Mouse (Mus musculus): Measurements from ENCODE around the gene Cog2. TPM values are rescaled to one million over a fixed set of nuclear protein-coding genes. Genes with fewer than 3 reads are reported as not detected.

Cog2 gene
- polyA plus RNA-seq, 1 experiment from 2014 or later, result 22.6 TPM

GRCm38 (mm10) chr8:124489311-124489710 is 31.3 kb upstream of the Cog2 start:
- no peak for ATAC-seq (ENCODE audit: insufficient number of reproducible peaks, insufficient read depth, low FRiP score, low read depth)
- Histone ChIP-seq H3K4me3 (ENCODE audit: control insufficient read depth in 1 of 2, insufficient read depth in 1 of 2, low read depth in 1 of 2, low read length in 2 of 2) (no peak overlapping the region), H3K4me2 (ENCODE audit: low read length) (no peak overlapping the region), H3K9ac (ENCODE audit: low read length) (no peak overlapping the region), H3K36me3 (ENCODE audit: control insufficient read depth, insufficient read depth, low read length) (no peaks in the 10 kb centered on the region), H3K9me3 (ENCODE audit: control insufficient read depth, low read length) (no peaks in the 10 kb centered on the region), H3K27me3 (ENCODE audit: control insufficient read depth, insufficient read depth, low read length) (no peaks in the 10 kb centered on the region), H3K4me1 (ENCODE audit: control insufficient read depth in 2 of 2, insufficient read depth in 2 of 2, low read length in 2 of 2) (no peaks in the 10 kb centered on the region; a peak in 1 of 4 replicates), H3K27ac (replicated peaks in 1 of 2; ENCODE audit: control insufficient read depth in 1 of 2, insufficient read depth in 1 of 2, low read depth in 2 of 2, low read length in 2 of 2) (no peak overlapping the region)
- 91% methylated on average over 6 of the region's 6 CpGs for WGBS

DNA sequence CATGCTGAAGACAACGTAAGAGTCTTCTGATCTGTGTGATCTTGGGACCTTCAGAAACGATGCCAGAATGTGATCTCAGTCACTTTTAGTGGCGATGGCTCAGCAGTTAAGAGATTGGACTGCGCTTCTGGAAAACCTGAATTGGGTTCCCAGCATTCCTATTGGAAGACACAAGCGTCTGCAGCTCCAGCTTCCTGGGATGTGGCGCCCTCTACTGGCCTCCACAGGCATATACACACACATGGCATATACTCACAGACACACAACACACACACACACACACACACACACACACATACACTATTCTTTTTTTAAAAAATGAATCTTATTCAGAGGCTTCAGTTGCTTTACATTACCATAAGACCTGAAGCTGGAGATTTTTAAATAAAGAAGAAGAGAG is 30.8 kb upstream of the Cog2 start:
- ATAC-seq (ENCODE audit: insufficient number of reproducible peaks, insufficient read depth, low FRiP score, low read depth), result no peak
- Histone ChIP-seq H3K9me3 (ENCODE audit: control insufficient read depth, low read length) (no peaks in the 10 kb centered on the region), H3K9ac (ENCODE audit: low read length) (no peak overlapping the region), H3K4me3 (ENCODE audit: control insufficient read depth in 1 of 2, insufficient read depth in 1 of 2, low read depth in 1 of 2, low read length in 2 of 2) (no peak overlapping the region), H3K36me3 (ENCODE audit: control insufficient read depth, insufficient read depth, low read length) (no peaks in the 10 kb centered on the region), H3K4me1 (ENCODE audit: control insufficient read depth in 2 of 2, insufficient read depth in 2 of 2, low read length in 2 of 2) (no peaks in the 10 kb centered on the region; a peak in 1 of 4 replicates), H3K27ac (replicated peaks in 1 of 2; ENCODE audit: control insufficient read depth in 1 of 2, insufficient read depth in 1 of 2, low read depth in 2 of 2, low read length in 2 of 2) (no peak overlapping the region), H3K27me3 (ENCODE audit: control insufficient read depth, insufficient read depth, low read length) (no peaks in the 10 kb centered on the region), H3K4me2 (ENCODE audit: low read length) (no peak overlapping the region)
- WGBS, result 82% methylated on average over 6 of the region's 6 CpGs

GRCm38 (mm10) chr8:124494397-124494796 is 26.2 kb upstream of the Cog2 start:
- H3K4me3 ChIP-seq (ENCODE audit: control insufficient read depth in 1 of 2, insufficient read depth in 1 of 2, low read depth in 1 of 2, low read length in 2 of 2), result no peak overlapping the region
- no peaks in the 10 kb centered on the region for H3K36me3 ChIP-seq (ENCODE audit: control insufficient read depth, insufficient read depth, low read length)
- H3K9ac ChIP-seq (ENCODE audit: low read length), result no peak overlapping the region
- H3K4me2 ChIP-seq (ENCODE audit: low read length), result no peak overlapping the region
- 76% methylated on average over 3 of the region's 3 CpGs for WGBS
- H3K9me3 ChIP-seq (ENCODE audit: control insufficient read depth, low read length), result 0 out of 2 replicates have a peak, but pooled peaks cover 4% of the 10 kb centered on the region
- ATAC-seq (ENCODE audit: insufficient number of reproducible peaks, insufficient read depth, low FRiP score, low read depth), result no peak
- H3K27ac ChIP-seq (replicated peaks in 1 of 2; ENCODE audit: control insufficient read depth in 1 of 2, insufficient read depth in 1 of 2, low read depth in 2 of 2, low read length in 2 of 2), result no peak overlapping the region
- no peaks in the 10 kb centered on the region for H3K27me3 ChIP-seq (ENCODE audit: control insufficient read depth, insufficient read depth, low read length)
- no peaks in the 10 kb centered on the region for H3K4me1 ChIP-seq (ENCODE audit: control insufficient read depth in 2 of 2, insufficient read depth in 2 of 2, low read length in 2 of 2)

- Histone ChIP-seq H3K4me3 (ENCODE audit: control insufficient read depth in 1 of 2, insufficient read depth in 1 of 2, low read depth in 1 of 2, low read length in 2 of 2) (no peak overlapping the region), H3K9me3 (ENCODE audit: control insufficient read depth, low read length) (0 out of 2 replicates have a peak, but pooled peaks cover 4% of the 10 kb centered on the region), H3K27me3 (ENCODE audit: control insufficient read depth, insufficient read depth, low read length) (no peaks in the 10 kb centered on the region), H3K9ac (ENCODE audit: low read length) (no peak overlapping the region), H3K4me1 (ENCODE audit: control insufficient read depth in 2 of 2, insufficient read depth in 2 of 2, low read length in 2 of 2) (no peaks in the 10 kb centered on the region), H3K4me2 (ENCODE audit: low read length) (no peak overlapping the region), H3K27ac (replicated peaks in 1 of 2; ENCODE audit: control insufficient read depth in 1 of 2, insufficient read depth in 1 of 2, low read depth in 2 of 2, low read length in 2 of 2) (no peak overlapping the region), H3K36me3 (ENCODE audit: control insufficient read depth, insufficient read depth, low read length) (no peaks in the 10 kb centered on the region)
- no peak for ATAC-seq (ENCODE audit: insufficient number of reproducible peaks, insufficient read depth, low FRiP score, low read depth)
- 82% methylated on average over 15 of the region's 15 CpGs for whole genome bisulfite sequencing
Observed at GRCm38 (mm10) chr8:124494955-124495354, 25.6 kb upstream of the Cog2 start.

DNA sequence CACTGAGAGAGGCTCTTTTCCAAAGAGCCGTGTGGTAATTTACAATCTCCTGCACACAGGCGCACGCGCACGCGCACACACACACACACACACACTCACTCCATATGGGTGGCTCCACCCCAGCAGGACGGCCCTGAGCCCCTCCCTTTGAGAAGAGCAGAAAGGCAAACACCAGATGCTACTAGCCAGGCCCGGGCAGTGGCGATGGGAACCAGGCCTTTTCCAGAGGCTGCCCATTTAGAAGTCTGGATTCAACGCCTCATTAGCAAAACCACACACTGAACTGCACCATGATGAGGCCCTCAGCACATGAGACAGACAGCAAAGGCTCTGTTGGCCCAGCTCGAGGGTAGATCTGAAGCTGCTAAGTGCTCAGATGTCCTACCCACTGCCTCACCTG is 24.9 kb upstream of the Cog2 start:
- 0 out of 2 replicates have a peak, but pooled peaks cover 4% of the 10 kb centered on the region for H3K9me3 ChIP-seq (ENCODE audit: control insufficient read depth, low read length)
- H3K27me3 ChIP-seq (ENCODE audit: control insufficient read depth, insufficient read depth, low read length), result no peaks in the 10 kb centered on the region
- 80% methylated on average over 11 of the region's 11 CpGs for WGBS
- H3K9ac ChIP-seq (ENCODE audit: low read length), result no peak overlapping the region
- no peaks in the 10 kb centered on the region for H3K36me3 ChIP-seq (ENCODE audit: control insufficient read depth, insufficient read depth, low read length)
- no peak overlapping the region for H3K4me3 ChIP-seq (ENCODE audit: control insufficient read depth in 1 of 2, insufficient read depth in 1 of 2, low read depth in 1 of 2, low read length in 2 of 2)
- H3K4me2 ChIP-seq (ENCODE audit: low read length), result no peak overlapping the region
- no peak for ATAC-seq (ENCODE audit: insufficient number of reproducible peaks, insufficient read depth, low FRiP score, low read depth)
- H3K27ac ChIP-seq (replicated peaks in 1 of 2; ENCODE audit: control insufficient read depth in 1 of 2, insufficient read depth in 1 of 2, low read depth in 2 of 2, low read length in 2 of 2), result no peak overlapping the region
- H3K4me1 ChIP-seq (ENCODE audit: control insufficient read depth in 2 of 2, insufficient read depth in 2 of 2, low read length in 2 of 2), result no peaks in the 10 kb centered on the region

DNA sequence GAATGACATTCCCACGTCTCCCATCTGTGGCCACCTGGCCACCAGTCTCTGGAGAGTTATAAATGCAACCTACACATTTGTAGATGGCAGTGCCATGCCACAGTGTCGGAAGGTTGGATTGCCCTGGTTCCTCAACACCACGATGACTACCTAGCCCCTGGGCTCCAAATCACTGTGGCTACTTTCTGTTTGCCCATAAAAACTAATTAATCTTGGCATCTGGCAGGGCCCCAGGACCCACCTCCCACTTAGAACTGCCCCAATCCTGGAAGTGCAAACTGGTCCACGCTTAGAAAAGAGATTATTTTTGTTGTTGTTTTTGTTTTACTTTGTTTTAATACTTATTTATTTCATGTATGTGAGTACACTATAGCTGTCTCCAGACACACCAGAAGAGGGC is 24.3 kb upstream of the Cog2 start:
- no peak for ATAC-seq (ENCODE audit: insufficient number of reproducible peaks, insufficient read depth, low FRiP score, low read depth)
- 75% methylated on average over 4 of the region's 4 CpGs for WGBS
- Histone ChIP-seq H3K27ac (replicated peaks in 1 of 2; ENCODE audit: control insufficient read depth in 1 of 2, insufficient read depth in 1 of 2, low read depth in 2 of 2, low read length in 2 of 2) (no peak overlapping the region), H3K27me3 (ENCODE audit: control insufficient read depth, insufficient read depth, low read length) (no peaks in the 10 kb centered on the region), H3K36me3 (ENCODE audit: control insufficient read depth, insufficient read depth, low read length) (no peaks in the 10 kb centered on the region), H3K4me3 (ENCODE audit: control insufficient read depth in 1 of 2, insufficient read depth in 1 of 2, low read depth in 1 of 2, low read length in 2 of 2) (no peak overlapping the region), H3K4me1 (ENCODE audit: control insufficient read depth in 2 of 2, insufficient read depth in 2 of 2, low read length in 2 of 2) (no peaks in the 10 kb centered on the region), H3K9me3 (ENCODE audit: control insufficient read depth, low read length) (0 out of 2 replicates have a peak, but pooled peaks cover 4% of the 10 kb centered on the region), H3K4me2 (ENCODE audit: low read length) (no peak overlapping the region), H3K9ac (ENCODE audit: low read length) (no peak overlapping the region)

DNA sequence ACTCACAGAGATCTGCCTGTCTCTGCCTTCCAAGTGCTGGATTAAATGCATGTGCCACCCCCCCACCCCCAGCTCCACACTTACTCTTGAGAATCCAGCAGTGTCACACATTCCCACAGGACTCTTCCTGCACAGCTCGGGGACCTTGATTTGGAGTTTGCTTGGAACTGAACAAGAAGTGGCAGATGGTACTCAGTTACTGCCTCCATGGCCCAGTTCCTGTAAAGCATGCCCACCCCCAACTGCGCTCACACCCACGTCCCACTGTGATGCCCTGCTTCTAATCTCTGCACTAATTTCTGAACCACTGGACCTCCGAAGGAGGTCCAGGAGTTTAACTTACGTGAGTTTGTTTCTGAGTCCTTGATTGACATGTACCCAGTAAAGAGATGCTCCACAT is 23.7 kb upstream of the Cog2 start:
- H3K9ac ChIP-seq (ENCODE audit: low read length), result no peak overlapping the region
- 85% methylated on average over 5 of the region's 5 CpGs for WGBS
- H3K4me2 ChIP-seq (ENCODE audit: low read length), result no peak overlapping the region
- H3K36me3 ChIP-seq (ENCODE audit: control insufficient read depth, insufficient read depth, low read length), result no peaks in the 10 kb centered on the region
- no peak for ATAC-seq (ENCODE audit: insufficient number of reproducible peaks, insufficient read depth, low FRiP score, low read depth)
- H3K9me3 ChIP-seq (ENCODE audit: control insufficient read depth, low read length), result 0 out of 2 replicates have a peak, but pooled peaks cover 4% of the 10 kb centered on the region
- no peak overlapping the region for H3K27ac ChIP-seq (replicated peaks in 1 of 2; ENCODE audit: control insufficient read depth in 1 of 2, insufficient read depth in 1 of 2, low read depth in 2 of 2, low read length in 2 of 2)
- no peaks in the 10 kb centered on the region for H3K4me1 ChIP-seq (ENCODE audit: control insufficient read depth in 2 of 2, insufficient read depth in 2 of 2, low read length in 2 of 2)
- no peaks in the 10 kb centered on the region for H3K27me3 ChIP-seq (ENCODE audit: control insufficient read depth, insufficient read depth, low read length)
- H3K4me3 ChIP-seq (ENCODE audit: control insufficient read depth in 1 of 2, insufficient read depth in 1 of 2, low read depth in 1 of 2, low read length in 2 of 2), result no peak overlapping the region

DNA sequence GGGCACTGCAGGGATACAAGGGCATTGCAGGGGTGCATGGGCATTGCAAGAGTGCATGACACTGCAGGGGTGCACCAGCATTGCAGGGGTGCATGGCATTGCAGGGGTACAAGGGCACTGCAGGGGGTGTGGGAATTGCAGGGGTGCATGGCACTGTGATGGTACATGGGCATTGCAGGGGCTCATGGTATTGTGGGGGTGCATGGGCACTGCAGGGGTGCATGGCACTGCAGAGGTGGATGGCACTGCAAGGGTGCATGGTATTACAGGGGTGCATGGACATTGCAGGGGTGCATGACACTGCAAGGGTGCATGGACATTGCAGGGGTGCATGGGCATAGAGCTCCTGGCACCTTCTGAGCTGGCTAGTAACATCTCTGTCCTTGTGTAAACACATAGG is 22.2 kb upstream of the Cog2 start:
- H3K36me3 ChIP-seq (ENCODE audit: control insufficient read depth, insufficient read depth, low read length), result no peaks in the 10 kb centered on the region
- ATAC-seq (ENCODE audit: insufficient number of reproducible peaks, insufficient read depth, low FRiP score, low read depth), result no peak
- no peaks in the 10 kb centered on the region for H3K4me1 ChIP-seq (ENCODE audit: control insufficient read depth in 2 of 2, insufficient read depth in 2 of 2, low read length in 2 of 2)
- no peak overlapping the region for H3K27ac ChIP-seq (replicated peaks in 1 of 2; ENCODE audit: control insufficient read depth in 1 of 2, insufficient read depth in 1 of 2, low read depth in 2 of 2, low read length in 2 of 2)
- no peak overlapping the region for H3K4me2 ChIP-seq (ENCODE audit: low read length)
- H3K4me3 ChIP-seq (ENCODE audit: control insufficient read depth in 1 of 2, insufficient read depth in 1 of 2, low read depth in 1 of 2, low read length in 2 of 2), result no peak overlapping the region
- no peaks in the 10 kb centered on the region for H3K27me3 ChIP-seq (ENCODE audit: control insufficient read depth, insufficient read depth, low read length)
- H3K9me3 ChIP-seq (ENCODE audit: control insufficient read depth, low read length), result peaks cover 10% of the 10 kb centered on the region; the same call in 1 of the 2 replicates
- H3K9ac ChIP-seq (ENCODE audit: low read length), result no peak overlapping the region
